Mouse (Mus musculus): ENCODE results near the gene Unc80. TPM values are rescaled to one million over a fixed set of nuclear protein-coding genes. Genes with fewer than 3 reads are reported as not detected.
"Not testable (repeated sequence)": the region's sequence is repeated elsewhere in the genome, so short reads cannot be mapped to it uniquely, and the experiment has no call there.

Gene Unc80
- total RNA-seq, 1 experiment from 2014 or later: 10.7 TPM

- DNase-seq: no peak
These were observed 170.0 kb downstream of the Unc80 start for GRCm38 (mm10) chr1:66638177-66638576.

GRCm38 (mm10) chr1:66646894-66647293 is 178.7 kb downstream of the Unc80 start:
- peak; percentile 49 for DNase-seq

GRCm38 (mm10) chr1:66649568-66649967 is 181.4 kb downstream of the Unc80 start:
- no peak for DNase-seq

GRCm38 (mm10) chr1:66650006-66650405 is 181.8 kb downstream of the Unc80 start:
- no peak for DNase-seq

DNA sequence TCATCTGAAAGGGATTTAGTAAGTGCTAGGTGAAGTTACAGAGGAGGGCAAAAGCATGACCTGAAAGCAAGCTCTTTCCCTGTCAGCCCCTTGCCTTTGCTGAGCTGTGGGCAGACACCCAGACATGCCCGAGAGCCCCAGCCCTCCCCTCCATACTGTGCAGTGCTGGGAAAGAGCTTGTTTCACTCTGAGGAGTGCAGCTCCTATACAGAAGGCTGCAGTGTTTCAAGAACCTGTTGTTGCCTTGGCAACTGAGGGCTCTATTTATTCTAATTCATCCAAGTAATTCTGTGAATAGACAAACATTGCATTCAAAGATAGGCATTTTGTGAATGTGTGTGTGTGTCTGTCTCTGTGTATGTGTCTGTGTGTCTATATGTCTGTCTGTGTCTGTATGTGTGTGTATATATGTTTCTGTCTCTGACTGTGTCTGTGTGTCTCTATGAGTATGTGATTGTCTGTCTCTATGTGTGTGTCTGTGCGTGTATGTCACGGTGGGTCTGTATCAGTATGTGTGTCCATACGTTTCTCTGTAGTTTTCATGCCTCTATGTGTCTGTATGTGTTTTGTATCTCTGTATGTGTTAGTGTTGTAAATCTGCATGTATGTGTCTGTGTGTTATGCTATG is 187.1 kb downstream of the Unc80 start:
- DNase-seq: no peak

DNA sequence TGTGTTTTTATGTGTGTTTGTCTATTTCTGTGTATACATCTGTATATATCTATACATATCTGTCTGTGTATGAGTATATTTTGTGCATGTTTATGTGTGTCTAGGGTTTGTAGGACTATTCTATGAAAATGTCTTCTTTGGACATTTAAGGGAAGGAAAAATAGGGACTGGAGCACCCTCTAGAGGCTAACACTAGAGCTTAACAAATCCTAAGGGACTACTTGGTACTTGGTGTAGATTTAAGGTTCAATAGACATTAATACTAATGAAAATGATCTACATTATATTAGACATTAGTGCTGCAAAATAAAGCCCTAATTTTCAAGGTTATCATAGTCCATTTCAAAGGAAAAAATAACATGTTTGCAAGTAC is 187.6 kb downstream of the Unc80 start:
- no peak for DNase-seq

- DNase-seq: no peak
These were observed 203.3 kb downstream of the Unc80 start for GRCm38 (mm10) chr1:66671475-66671874.

GRCm38 (mm10) chr1:66672812-66673211 is 204.6 kb downstream of the Unc80 start:
- DNase-seq: no peak

- DNase-seq: no peak
These were observed 209.8 kb downstream of the Unc80 start for GRCm38 (mm10) chr1:66677928-66678327.

DNA sequence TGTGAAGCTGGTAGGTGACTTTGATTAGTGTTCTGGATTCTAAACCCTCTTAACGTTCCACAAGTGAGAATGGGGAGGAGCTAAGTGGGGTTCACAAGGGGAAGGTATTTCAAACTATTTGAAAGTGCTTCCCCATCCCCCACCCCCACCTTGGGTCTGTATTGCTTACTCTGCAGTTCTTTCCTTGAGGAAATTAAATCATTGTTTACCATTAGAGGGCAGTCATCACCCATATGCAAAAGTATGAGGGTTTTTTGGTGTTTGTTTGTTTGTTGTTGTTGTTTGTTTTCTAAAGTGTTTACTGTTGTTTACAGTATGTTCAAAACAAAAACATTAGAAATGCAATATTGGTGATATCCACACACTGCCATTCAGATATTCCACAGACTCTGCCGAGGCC is 210.5 kb downstream of the Unc80 start:
- no peak for DNase-seq

GRCm38 (mm10) chr1:66682974-66683373 is 214.8 kb downstream of the Unc80 start:
- DNase-seq: no peak

DNA sequence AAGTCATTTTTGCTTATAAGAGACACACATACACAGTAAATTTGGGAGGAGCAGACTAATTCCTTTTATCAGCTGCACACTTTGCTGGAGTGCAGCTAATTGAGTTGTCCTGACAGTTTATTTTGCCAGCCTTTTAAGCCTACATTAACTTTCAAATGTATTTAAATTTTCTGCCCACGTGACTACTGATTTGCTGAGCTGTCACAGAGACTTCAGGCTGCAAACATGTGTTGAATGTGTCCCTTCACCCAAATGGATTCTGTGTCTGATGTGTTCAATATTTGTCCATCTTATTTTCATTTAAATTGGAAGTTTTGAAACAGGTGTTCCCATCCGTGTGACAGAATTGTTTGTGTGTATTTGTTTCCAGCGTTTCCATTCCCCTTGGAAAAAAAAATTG is 223.6 kb downstream of the Unc80 start:
- no peak for DNase-seq

- no peak for DNase-seq
These were observed 224.1 kb downstream of the Unc80 start for GRCm38 (mm10) chr1:66692308-66692707.

DNA sequence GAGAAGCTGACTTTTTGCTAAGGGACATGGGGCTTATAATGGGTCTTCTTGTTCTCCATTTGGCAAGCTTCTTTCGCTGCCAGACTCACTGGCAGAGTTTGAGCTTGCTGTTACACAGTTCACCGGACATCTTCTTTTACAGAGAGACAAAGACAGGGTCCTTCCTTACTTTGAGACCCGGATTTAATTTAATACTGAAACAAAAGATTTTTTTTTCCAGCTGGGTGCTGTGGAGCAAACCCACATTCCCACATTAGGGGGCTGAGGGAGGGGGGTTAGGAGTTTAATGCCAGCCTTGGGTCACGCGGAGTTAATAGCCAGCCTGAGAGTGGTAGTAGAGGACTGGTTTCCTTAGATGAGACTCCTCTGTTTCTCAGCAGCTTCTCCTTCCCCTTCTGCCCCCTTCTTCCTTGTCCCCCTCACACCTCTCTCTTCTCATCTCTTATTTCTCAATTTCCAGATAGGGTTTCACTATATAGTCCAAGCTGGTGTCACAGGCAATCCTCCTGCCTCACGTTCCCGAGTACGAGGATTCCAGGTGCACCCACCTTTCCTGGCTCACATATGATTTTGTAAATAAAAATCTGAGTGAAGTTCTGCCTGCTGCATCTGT is 224.7 kb downstream of the Unc80 start:
- no peak for DNase-seq

GRCm38 (mm10) chr1:66694266-66694665 is 226.1 kb downstream of the Unc80 start:
- DNase-seq: no peak

GRCm38 (mm10) chr1:66695296-66695695 is 227.1 kb downstream of the Unc80 start:
- peak; percentile 42 for DNase-seq

DNA sequence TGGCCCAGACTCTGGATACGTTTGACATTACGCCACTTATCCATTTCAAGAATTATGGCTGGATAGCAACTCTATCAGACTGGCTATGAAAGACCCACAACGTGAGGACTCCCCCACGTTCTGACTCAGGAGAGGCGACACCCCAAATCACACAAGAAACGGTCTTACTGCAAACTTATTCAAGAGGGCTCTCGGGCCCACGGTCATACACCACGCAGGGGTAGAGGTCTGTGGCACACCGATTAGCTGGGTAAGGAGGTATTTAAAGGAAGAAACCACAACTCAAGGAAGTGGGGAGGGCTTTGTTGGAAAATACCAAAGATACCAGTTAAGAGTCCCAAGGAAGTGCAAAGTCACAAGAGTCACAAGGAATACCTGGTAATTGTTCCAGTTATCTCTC is 231.5 kb downstream of the Unc80 start:
- DNase-seq: not testable (repeated sequence)

DNA sequence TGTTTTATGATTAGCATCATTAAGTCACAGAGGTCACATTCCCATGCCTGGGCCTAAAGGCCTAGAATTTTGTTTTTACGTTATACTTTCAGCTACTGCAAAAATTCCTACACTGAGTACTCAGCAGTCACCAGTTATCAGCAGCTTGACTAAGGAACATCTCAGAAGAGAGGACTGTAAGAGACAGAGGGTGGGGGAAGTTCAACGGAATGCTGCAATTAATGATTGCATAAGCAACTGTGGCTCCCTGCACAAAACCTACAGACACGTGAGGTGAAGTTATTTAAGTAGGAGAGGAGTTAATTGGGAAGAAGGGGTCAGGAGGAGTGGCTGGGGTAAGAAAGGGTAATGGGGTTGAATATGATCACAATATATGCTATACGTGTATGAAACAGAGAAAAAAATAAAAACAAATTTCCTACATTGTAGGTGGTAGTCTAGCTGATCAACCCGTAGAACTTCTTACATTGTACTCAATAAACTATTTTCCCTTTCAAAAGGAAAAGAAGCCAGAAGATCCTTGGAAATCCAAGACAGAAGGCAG is 232.1 kb downstream of the Unc80 start:
- DNase-seq: no peak

GRCm38 (mm10) chr1:66700693-66701575 is 232.8 kb downstream of the Unc80 start, which contains the start of gene Rpe:
Gene Rpe (plus strand): TSS chr1:66700831.
- DNase-seq: peak; percentile 97

- DNase-seq: no peak
These were observed 233.4 kb downstream of the Unc80 start for GRCm38 (mm10) chr1:66701576-66701940.

DNA sequence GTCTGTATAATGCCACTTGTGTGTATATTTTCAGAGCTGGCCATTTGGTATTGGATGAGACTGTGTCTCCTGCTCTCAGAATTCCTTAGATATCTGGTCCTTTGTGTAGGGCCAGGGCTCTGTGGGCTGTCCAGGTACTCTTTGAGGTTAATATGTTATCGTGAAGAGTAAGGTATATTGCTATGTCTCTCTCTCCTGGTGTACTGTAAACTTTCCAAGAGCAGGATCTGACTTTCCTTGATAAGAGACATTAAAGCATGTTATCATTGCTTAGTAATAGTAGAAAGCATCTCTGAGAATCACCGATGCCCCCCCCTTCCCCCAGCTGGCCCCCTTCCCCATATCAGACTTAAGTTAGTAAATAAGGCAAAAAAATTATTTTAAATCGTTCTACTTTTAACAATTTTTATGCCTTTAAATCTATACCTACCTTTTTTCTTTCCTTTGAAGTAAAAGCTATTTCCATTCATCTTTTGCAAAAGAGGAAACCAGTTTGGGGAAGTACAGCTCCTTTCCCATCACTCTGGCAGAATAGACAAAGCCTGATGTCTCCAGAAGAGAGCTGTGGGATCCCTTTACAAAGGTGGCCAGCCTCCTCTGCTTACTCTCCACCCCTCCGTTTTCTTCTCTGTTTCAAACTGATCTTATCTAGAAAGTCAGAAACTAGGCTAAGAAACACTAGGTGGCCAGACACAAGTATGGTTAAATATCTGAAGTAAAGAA is 234.6 kb downstream of the Unc80 start:
- DNase-seq: no peak

DNA sequence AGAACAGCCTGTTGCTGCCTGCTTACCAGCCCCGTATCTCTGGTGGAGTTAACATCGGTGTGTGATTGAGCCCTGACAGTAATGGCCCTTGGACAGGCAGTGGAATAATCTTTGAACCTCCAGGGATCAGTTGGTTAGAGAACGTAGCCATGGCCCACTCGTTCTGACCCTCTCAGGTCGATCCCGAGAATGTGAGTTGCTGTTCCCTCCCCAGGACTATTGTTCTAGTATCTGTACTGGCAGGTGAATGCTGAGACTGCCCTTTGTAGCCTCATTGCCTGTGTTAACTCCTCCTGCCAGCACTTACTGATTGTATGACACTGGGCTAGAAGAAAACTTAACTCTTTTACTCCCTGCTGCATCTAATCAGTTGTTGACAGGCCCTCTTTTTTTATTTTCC is 236.4 kb downstream of the Unc80 start:
- no peak for DNase-seq

Measured in adrenal gland, postnatal 14 days (tissue).